19 mouse cellular contexts compared by ENCODE assay signal in genomic region chr14:105369637-105370435, GRCm38 (mm10).
A peak's percentile ranks its signal among the peaks of the same experiment; 100 is the strongest.
DNase-seq lines count a peak whose midpoint lies in the region; ATAC-seq and TF ChIP-seq lines count a peak whose summit lies in the region.
"Had no signal": no experiment of that assay in that cellular context is flagged by ENCODE, and none has a peak within 500 bp of the region (broad histone marks: within the 10 kb centered on the region; RNA-seq: fewer than 3 reads in every experiment).

No protein-coding gene starts in this region.

- TF ChIP-seq POLR2A in limb, embryonic 14.5 days (IDR thresholded peaks at IDR 0.05; ENCODE audit: borderline replicate concordance, extremely low read depth, insufficient read depth, insufficient read length), result no peak

- no peak for TF ChIP-seq CTCF in midbrain, postnatal 0 days (IDR thresholded peaks at IDR 0.05)

- H3K9me3 ChIP-seq in limb, embryonic 13.5 days, result no peaks in the 10 kb centered on the region
- no peaks in the 10 kb centered on the region for H3K9me3 ChIP-seq in limb, embryonic 10.5 days (replicated peaks)
- no peaks in the 10 kb centered on the region for H3K9me3 ChIP-seq in limb, embryonic 14.5 days (ENCODE audit: control insufficient read depth, low read length)
- no peaks in the 10 kb centered on the region for H3K9me3 ChIP-seq in forebrain, embryonic 11.5 days (ENCODE audit: control insufficient read depth, low read length)
- H3K9me3 ChIP-seq in midbrain, postnatal 0 days (ENCODE audit: low read length), result no peaks in the 10 kb centered on the region
- H3K9me3 ChIP-seq: midbrain, embryonic 10.5 days; neural tube, embryonic 13.5 days had no signal

- no peak overlapping the region for H3K4me3 ChIP-seq in limb, embryonic 13.5 days
- no peak overlapping the region for H3K4me3 ChIP-seq in limb, embryonic 10.5 days
- H3K4me3 ChIP-seq in limb, embryonic 14.5 days (replicated peaks; ENCODE audit: low read length), result no peak overlapping the region
- H3K4me3 ChIP-seq in forebrain, embryonic 11.5 days (ENCODE audit: low read depth, low read length), result no peak overlapping the region
- H3K4me3 ChIP-seq in midbrain, postnatal 0 days (ENCODE audit: low read depth, low read length), result no peak overlapping the region
- H3K4me3 ChIP-seq: heart, adult 2 months; midbrain, embryonic 10.5 days; neural tube, embryonic 13.5 days had no signal

- 71% methylated on average over 5 of the region's 5 CpGs for WGBS in limb, embryonic 13.5 days
- WGBS in limb, embryonic 10.5 days, result 74% methylated on average over 5 of the region's 5 CpGs
- 56% methylated on average over 5 of the region's 5 CpGs for WGBS in limb, embryonic 14.5 days
- WGBS in forebrain, embryonic 11.5 days, result 84% methylated on average over 5 of the region's 5 CpGs
- 83% methylated on average over 5 of the region's 5 CpGs for WGBS in midbrain, postnatal 0 days

- H3K27me3 ChIP-seq in limb, embryonic 13.5 days, result no peaks in the 10 kb centered on the region
- H3K27me3 ChIP-seq in limb, embryonic 10.5 days (ENCODE audit: low read depth, poor library complexity, severe bottlenecking), result no peaks in the 10 kb centered on the region
- no peaks in the 10 kb centered on the region for H3K27me3 ChIP-seq in limb, embryonic 14.5 days (ENCODE audit: control insufficient read depth, insufficient read depth, low read length)
- H3K27me3 ChIP-seq in forebrain, embryonic 11.5 days (ENCODE audit: control insufficient read depth, insufficient read depth, low read length), result no peaks in the 10 kb centered on the region
- no peaks in the 10 kb centered on the region for H3K27me3 ChIP-seq in midbrain, postnatal 0 days (ENCODE audit: insufficient read depth, low read length)
- H3K27me3 ChIP-seq: neural tube, embryonic 13.5 days had no signal

- ATAC-seq in limb, embryonic 13.5 days (ENCODE audit: low FRiP score, low read depth), result 0 out of 2 replicates have a peak, but pooled peaks have one; percentile 44
- ATAC-seq in limb, embryonic 14.5 days (ENCODE audit: low FRiP score, low read depth), result no peak
- no peak for ATAC-seq in forebrain, embryonic 11.5 days (replicated peaks; ENCODE audit: low FRiP score)
- ATAC-seq in midbrain, postnatal 0 days (ENCODE audit: low FRiP score), result no peak
- ATAC-seq: activated CD4-positive, CD25-positive, alpha-beta regulatory T cell, adult 4 months; inflammation-experienced regulatory T-cells, adult 6 months; Patski had no signal

- H3K4me2 ChIP-seq in limb, embryonic 13.5 days (replicated peaks), result no peak overlapping the region
- H3K4me2 ChIP-seq in limb, embryonic 14.5 days (replicated peaks; ENCODE audit: low read depth, low read length, severe bottlenecking), result no peak overlapping the region
- H3K4me2 ChIP-seq in forebrain, embryonic 11.5 days (ENCODE audit: low read depth, low read length, severe bottlenecking), result no peak overlapping the region
- H3K4me2 ChIP-seq in midbrain, postnatal 0 days (ENCODE audit: low read depth, low read length, poor library complexity, severe bottlenecking), result no peak overlapping the region
- H3K4me2 ChIP-seq: neural tube, embryonic 13.5 days had no signal

- H3K9ac ChIP-seq in limb, embryonic 13.5 days, result no peak overlapping the region
- H3K9ac ChIP-seq in limb, embryonic 14.5 days (ENCODE audit: low read depth, low read length, severe bottlenecking), result no peak overlapping the region
- H3K9ac ChIP-seq in forebrain, embryonic 11.5 days (ENCODE audit: low read length), result no peak overlapping the region
- H3K9ac ChIP-seq in midbrain, postnatal 0 days (replicated peaks; ENCODE audit: low read length, poor library complexity, severe bottlenecking), result no peak overlapping the region
- H3K9ac ChIP-seq: neural tube, embryonic 13.5 days had no signal

- no peak overlapping the region for H3K27ac ChIP-seq in limb, embryonic 13.5 days
- H3K27ac ChIP-seq in limb, embryonic 10.5 days, result no peak overlapping the region
- H3K27ac ChIP-seq in limb, embryonic 14.5 days (replicated peaks; ENCODE audit: low read depth, low read length), result no peak overlapping the region
- no peak overlapping the region for H3K27ac ChIP-seq in forebrain, embryonic 11.5 days (ENCODE audit: low read depth, low read length)
- H3K27ac ChIP-seq in midbrain, postnatal 0 days (ENCODE audit: low read depth, low read length), result no peak overlapping the region
- H3K27ac ChIP-seq: heart, adult 2 months; midbrain, embryonic 10.5 days; neural tube, embryonic 13.5 days had no signal

- no peaks in the 10 kb centered on the region for H3K4me1 ChIP-seq in limb, embryonic 13.5 days
- peaks cover 4% of the 10 kb centered on the region; the same call in 1 of the 2 replicates for H3K4me1 ChIP-seq in limb, embryonic 10.5 days
- no peaks in the 10 kb centered on the region for H3K4me1 ChIP-seq in limb, embryonic 14.5 days (ENCODE audit: control insufficient read depth, insufficient read depth, low read length)
- no peaks in the 10 kb centered on the region for H3K4me1 ChIP-seq in forebrain, embryonic 11.5 days (replicated peaks; ENCODE audit: control insufficient read depth, insufficient read depth, low read length)
- H3K4me1 ChIP-seq in midbrain, postnatal 0 days (ENCODE audit: insufficient read depth, low read length), result no peaks in the 10 kb centered on the region
- H3K4me1 ChIP-seq: neural tube, embryonic 13.5 days had no signal

- H3K36me3 ChIP-seq in limb, embryonic 13.5 days, result no peaks in the 10 kb centered on the region
- H3K36me3 ChIP-seq in limb, embryonic 10.5 days, result no peaks in the 10 kb centered on the region
- no peaks in the 10 kb centered on the region for H3K36me3 ChIP-seq in limb, embryonic 14.5 days (ENCODE audit: control insufficient read depth, insufficient read depth, low read length)
- H3K36me3 ChIP-seq in forebrain, embryonic 11.5 days (ENCODE audit: control insufficient read depth, insufficient read depth, low read length), result no peaks in the 10 kb centered on the region
- no peaks in the 10 kb centered on the region for H3K36me3 ChIP-seq in midbrain, postnatal 0 days (ENCODE audit: insufficient read depth, low read length)
- H3K36me3 ChIP-seq: midbrain, embryonic 10.5 days; neural tube, embryonic 13.5 days had no signal

- DNase-seq in limb, embryonic 10.5 days (ENCODE audit: low spot score), result no peak
- DNase-seq in MN1 (ENCODE audit: low spot score), result peak; percentile 36
- peak; percentile 53 for DNase-seq in kidney, adult 9 months
- DNase-seq in limb, embryonic 14.5 days (ENCODE audit: low spot score), result peak; percentile 14
- no peak for DNase-seq in forebrain, embryonic 11.5 days (ENCODE audit: low spot score)
- DNase-seq in midbrain, postnatal 0 days (ENCODE audit: low spot score), result no peak
- DNase-seq: adrenal gland, postnatal 25 days; B cell, adult 2 months; cerebellum, adult 18-20 months; heart, adult 2 months; lung, postnatal 10 days; right cerebral cortex, postnatal 25 days; thymus, postnatal 4 days had no signal

Comparison
In these comparisons a context has a peak if more than half of its experiments do, and no peak if none do; other contexts are left out.
1. DNase-seq: peak in MN1 (single experiment), kidney, adult 9 months (single experiment) and limb, embryonic 14.5 days (single experiment); none in limb, embryonic 10.5 days (single experiment), forebrain, embryonic 11.5 days (single experiment) and midbrain, postnatal 0 days (single experiment).